Mouse (Mus musculus): ENCODE results near the gene Ccdc62. TPM values are rescaled to one million over a fixed set of nuclear protein-coding genes. Genes with fewer than 3 reads are reported as not detected.
A peak's percentile ranks its signal among the peaks of the same experiment; 100 is the strongest.

Gene Ccdc62
- polyA plus RNA-seq, 1 experiment from 2014 or later = 3.4 TPM

DNA sequence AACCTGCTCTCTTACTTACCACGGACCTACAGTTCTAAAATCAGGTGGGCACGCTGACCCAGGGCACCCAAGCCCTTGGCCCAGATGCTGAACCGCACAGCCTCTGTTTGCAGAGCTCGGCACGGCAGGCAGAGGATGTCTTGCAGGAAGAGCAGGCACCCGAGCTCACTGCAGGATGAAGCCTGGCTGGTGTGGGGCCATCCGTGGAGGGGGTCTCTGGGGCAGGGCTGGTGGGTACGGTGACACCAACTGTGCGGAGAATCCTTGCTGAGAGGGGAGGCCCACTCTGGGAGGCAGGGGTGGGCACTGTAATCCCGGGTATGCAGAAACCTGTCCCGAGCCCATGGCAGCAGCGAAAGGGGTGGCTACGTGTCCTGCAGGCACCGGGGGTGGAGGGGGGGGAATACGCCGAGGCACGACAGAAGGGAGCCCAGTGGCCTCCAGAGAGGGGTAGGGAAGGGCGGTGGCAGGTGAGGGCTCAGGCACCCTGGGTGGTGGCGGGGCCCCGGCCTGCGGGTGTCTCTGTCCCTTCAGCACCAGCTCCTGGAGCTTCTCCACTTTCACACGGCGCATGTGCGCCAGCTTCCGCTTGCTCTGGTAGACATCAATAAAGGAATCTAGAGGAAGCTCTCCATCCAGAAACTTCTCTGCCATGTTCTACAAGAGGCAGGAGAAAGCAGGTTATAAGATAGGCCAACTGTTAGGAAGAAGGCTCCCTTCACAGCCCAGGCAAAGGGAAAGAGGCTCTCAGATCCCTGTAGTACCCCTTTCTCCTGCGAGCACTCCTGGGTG lies 75.8 kb downstream of the Ccdc62 start:
- Histone ChIP-seq H3K36me3 (peaks cover 87% of the 10 kb centered on the region), H3K4me3 (no peak overlapping the region), H3K27me3 (replicated peaks) (no peaks in the 10 kb centered on the region), H3K9me3 (replicated peaks) (no peaks in the 10 kb centered on the region), H3K27ac (peak overlapping the region; percentile 29; the same call in 1 of the 2 replicates), H3K9ac (no peak overlapping the region), H3K4me1 (peaks cover 34% of the 10 kb centered on the region), H3K4me2 (no peak overlapping the region)
- 88% methylated on average over 26 of the region's 26 CpGs for WGBS (ENCODE audit: insufficient replicate concordance)
- ATAC-seq = no peak

GRCm38 (mm10) chr5:124006891-124007491 lies 76.5 kb downstream of the Ccdc62 start:
- Histone ChIP-seq H3K4me2 (no peak overlapping the region), H3K36me3 (peaks cover 81% of the 10 kb centered on the region), H3K9me3 (replicated peaks) (no peaks in the 10 kb centered on the region), H3K27me3 (replicated peaks) (no peaks in the 10 kb centered on the region), H3K9ac (no peak overlapping the region), H3K4me1 (peaks cover 38% of the 10 kb centered on the region), H3K4me3 (no peak overlapping the region), H3K27ac (peak overlapping the region; percentile 29; the same call in 1 of the 2 replicates)
- WGBS (ENCODE audit: insufficient replicate concordance) = 89% methylated on average over 17 of the region's 17 CpGs
- ATAC-seq = no peak

GRCm38 (mm10) chr5:124010077-124010476 lies 79.6 kb downstream of the Ccdc62 start:
- peak; percentile 83 for ATAC-seq
- Histone ChIP-seq H3K9me3 (replicated peaks) (no peaks in the 10 kb centered on the region), H3K4me1 (peaks cover 60% of the 10 kb centered on the region), H3K9ac (peak overlapping the region; percentile 52), H3K36me3 (peaks cover 55% of the 10 kb centered on the region), H3K4me3 (peak overlapping the region; percentile 34; the same call in 1 of the 2 replicates), H3K4me2 (peak overlapping the region; percentile 67), H3K27ac (peak overlapping the region; percentile 85), H3K27me3 (replicated peaks) (no peaks in the 10 kb centered on the region)
- 30% methylated on average over 8 of the region's 8 CpGs for WGBS (ENCODE audit: insufficient replicate concordance)

- Histone ChIP-seq H3K4me3 (peak overlapping the region; percentile 34), H3K4me1 (peaks cover 68% of the 10 kb centered on the region), H3K36me3 (peaks cover 45% of the 10 kb centered on the region), H3K9me3 (replicated peaks) (no peaks in the 10 kb centered on the region), H3K9ac (peak overlapping the region; percentile 43), H3K27me3 (replicated peaks) (no peaks in the 10 kb centered on the region), H3K27ac (peak overlapping the region; percentile 85), H3K4me2 (peak overlapping the region; percentile 67)
- ATAC-seq = peak; percentile 76
- WGBS (ENCODE audit: insufficient replicate concordance) = 14% methylated on average over 19 of the region's 19 CpGs
These were observed 80.6 kb downstream of the Ccdc62 start for GRCm38 (mm10) chr5:124010910-124011655.

DNA sequence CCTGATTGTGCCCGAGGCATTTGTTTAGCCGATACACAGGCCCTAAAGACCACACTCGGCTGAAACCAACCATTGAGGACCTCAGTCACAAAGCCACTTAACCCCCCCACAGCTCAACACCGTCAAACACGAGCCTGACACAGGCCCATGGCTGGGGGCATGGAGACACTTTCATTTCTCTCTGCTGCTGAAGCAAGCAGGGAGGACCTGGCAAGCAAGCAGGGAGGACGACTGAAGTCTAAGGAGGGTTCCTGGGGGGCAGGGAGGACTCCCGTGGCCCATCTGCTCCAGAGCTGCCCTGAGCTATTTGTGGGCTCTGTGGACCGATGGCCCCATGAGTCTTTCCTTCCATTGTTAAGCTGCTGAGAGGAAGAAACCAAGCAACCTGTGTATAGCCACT lies 81.4 kb downstream of the Ccdc62 start:
- Histone ChIP-seq H3K27me3 (replicated peaks) (no peaks in the 10 kb centered on the region), H3K9me3 (replicated peaks) (no peaks in the 10 kb centered on the region), H3K36me3 (peaks cover 39% of the 10 kb centered on the region), H3K9ac (peak overlapping the region; percentile 45), H3K4me2 (peak overlapping the region; percentile 67), H3K4me1 (peaks cover 76% of the 10 kb centered on the region), H3K4me3 (no peak overlapping the region), H3K27ac (peak overlapping the region; percentile 85)
- no peak for ATAC-seq
- 28% methylated on average over 8 of the region's 8 CpGs for WGBS (ENCODE audit: insufficient replicate concordance)

GRCm38 (mm10) chr5:124012885-124013284 lies 82.4 kb downstream of the Ccdc62 start:
- Histone ChIP-seq H3K9ac (no peak overlapping the region), H3K27me3 (replicated peaks) (no peaks in the 10 kb centered on the region), H3K4me3 (no peak overlapping the region), H3K4me2 (peak overlapping the region; percentile 11; the same call in 1 of the 2 replicates), H3K27ac (peak overlapping the region; percentile 85), H3K36me3 (peaks cover 32% of the 10 kb centered on the region), H3K9me3 (replicated peaks) (no peaks in the 10 kb centered on the region), H3K4me1 (peaks cover 86% of the 10 kb centered on the region)
- WGBS (ENCODE audit: insufficient replicate concordance) = 31% methylated on average over 10 of the region's 10 CpGs
- no peak for ATAC-seq

GRCm38 (mm10) chr5:124013747-124014146 lies 83.3 kb downstream of the Ccdc62 start:
- 61% methylated on average over 16 of the region's 16 CpGs for WGBS (ENCODE audit: insufficient replicate concordance)
- H3K27me3 ChIP-seq (replicated peaks) = no peaks in the 10 kb centered on the region
- peaks cover 95% of the 10 kb centered on the region for H3K4me1 ChIP-seq
- peaks cover 25% of the 10 kb centered on the region for H3K36me3 ChIP-seq
- ATAC-seq = no peak
- H3K9ac ChIP-seq = no peak overlapping the region
- H3K27ac ChIP-seq = no peak overlapping the region
- no peak overlapping the region for H3K4me3 ChIP-seq
- no peak overlapping the region for H3K4me2 ChIP-seq
- no peaks in the 10 kb centered on the region for H3K9me3 ChIP-seq (replicated peaks)

DNA sequence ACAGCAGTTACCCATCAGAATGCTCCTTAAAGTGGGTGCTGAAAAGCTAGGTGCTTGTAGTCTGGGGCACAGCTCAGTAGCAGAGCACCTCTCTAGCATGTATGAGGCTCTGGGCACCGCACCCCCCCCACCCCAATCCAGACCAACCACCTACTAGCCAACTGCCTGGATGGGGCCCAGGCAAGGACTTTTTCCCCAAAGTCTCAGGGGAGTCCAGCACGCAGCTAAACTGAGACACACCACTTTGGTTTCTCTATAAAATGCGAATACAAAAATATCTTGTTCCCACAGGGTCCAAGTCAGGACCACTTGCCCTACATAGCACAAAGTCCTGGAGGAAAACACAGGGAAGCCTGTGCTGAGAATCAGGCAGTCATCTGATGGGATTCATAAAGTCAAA lies 83.7 kb downstream of the Ccdc62 start:
- no peak for ATAC-seq
- Histone ChIP-seq H3K36me3 (peaks cover 21% of the 10 kb centered on the region), H3K9me3 (replicated peaks) (no peaks in the 10 kb centered on the region), H3K27ac (no peak overlapping the region), H3K9ac (no peak overlapping the region), H3K27me3 (replicated peaks) (no peaks in the 10 kb centered on the region), H3K4me3 (no peak overlapping the region), H3K4me1 (peaks cover 99% of the 10 kb centered on the region), H3K4me2 (no peak overlapping the region)
- 88% methylated on average over 3 of the region's 3 CpGs for WGBS (ENCODE audit: insufficient replicate concordance)

- H3K36me3 ChIP-seq = peaks cover 15% of the 10 kb centered on the region
- no peak overlapping the region for H3K4me2 ChIP-seq
- no peak overlapping the region for H3K9ac ChIP-seq
- H3K9me3 ChIP-seq (replicated peaks) = no peaks in the 10 kb centered on the region
- 59% methylated on average over 11 of the region's 11 CpGs for WGBS (ENCODE audit: insufficient replicate concordance)
- ATAC-seq = no peak
- no peak overlapping the region for H3K4me3 ChIP-seq
- peak overlapping the region; percentile 36; the same call in 1 of the 2 replicates for H3K27ac ChIP-seq
- H3K4me1 ChIP-seq = peaks cover 99% of the 10 kb centered on the region
- H3K27me3 ChIP-seq (replicated peaks) = no peaks in the 10 kb centered on the region
These were observed 84.3 kb downstream of the Ccdc62 start for GRCm38 (mm10) chr5:124014791-124015251.

DNA sequence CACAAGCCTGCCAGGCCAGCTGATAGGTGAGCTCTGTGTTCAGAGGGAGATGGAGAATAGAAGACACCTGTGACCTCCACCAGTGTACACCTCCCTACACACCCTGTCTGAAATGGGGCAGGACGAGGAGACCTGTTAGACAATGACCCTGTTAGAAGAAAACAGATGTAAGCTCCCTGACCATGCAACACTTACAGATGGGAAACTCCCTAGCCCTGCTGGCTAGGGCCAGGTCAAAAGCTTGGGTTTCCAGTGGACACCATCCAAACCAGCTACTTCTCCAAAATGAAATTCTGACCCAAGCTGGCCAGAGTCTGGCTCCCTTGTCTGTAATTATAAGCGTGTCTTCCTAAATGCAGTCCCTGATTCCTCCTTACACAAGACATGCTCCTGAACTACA lies 85.2 kb downstream of the Ccdc62 start:
- H3K27ac ChIP-seq = peak overlapping the region; percentile 27; the same call in 1 of the 2 replicates

DNA sequence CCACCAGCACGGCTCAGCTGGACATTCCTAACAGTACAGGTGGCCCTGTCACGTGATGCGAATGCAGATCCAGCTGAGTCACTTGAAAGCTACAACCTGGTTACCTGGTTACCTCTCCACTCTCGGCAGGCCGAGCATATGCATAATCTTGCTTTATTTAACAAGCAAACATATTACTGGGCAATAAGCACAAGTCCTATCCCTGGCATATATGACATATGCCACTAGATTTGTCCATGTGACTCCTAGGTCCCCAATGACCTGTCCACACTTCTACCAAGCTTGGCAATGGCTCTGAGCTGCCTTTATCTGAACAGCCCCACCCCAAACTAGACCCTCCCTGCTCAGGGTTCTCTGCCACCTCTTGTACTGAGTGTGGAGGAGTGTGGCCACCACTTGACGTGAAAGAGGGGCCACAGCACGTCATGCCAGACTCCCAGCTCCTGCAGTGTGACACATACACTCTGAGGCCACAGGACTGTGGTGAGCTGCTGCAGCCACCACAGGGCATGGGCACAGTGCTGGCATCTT lies 85.9 kb downstream of the Ccdc62 start:
- H3K9me3 ChIP-seq (replicated peaks) = no peaks in the 10 kb centered on the region
- no peak overlapping the region for H3K4me3 ChIP-seq
- peaks cover 12% of the 10 kb centered on the region for H3K36me3 ChIP-seq
- WGBS (ENCODE audit: insufficient replicate concordance) = 65% methylated on average over 7 of the region's 7 CpGs
- peaks cover 98% of the 10 kb centered on the region for H3K4me1 ChIP-seq
- 0 out of 2 replicates have a peak, but pooled peaks have one; percentile 27 for ATAC-seq
- H3K27me3 ChIP-seq (replicated peaks) = no peaks in the 10 kb centered on the region
- H3K27ac ChIP-seq = peak overlapping the region; percentile 27; the same call in 1 of the 2 replicates
- H3K9ac ChIP-seq = peak overlapping the region; percentile 8; the same call in 1 of the 2 replicates
- peak overlapping the region; percentile 18; the same call in 1 of the 2 replicates for H3K4me2 ChIP-seq

More for the DNA sequence above, 85.2 kb downstream of the Ccdc62 start:
- ATAC-seq = no peak
- Histone ChIP-seq H3K4me3 (no peak overlapping the region), H3K4me2 (no peak overlapping the region), H3K9me3 (replicated peaks) (no peaks in the 10 kb centered on the region), H3K4me1 (peaks cover 98% of the 10 kb centered on the region), H3K36me3 (peaks cover 7% of the 10 kb centered on the region; the same call in 1 of the 2 replicates), H3K9ac (no peak overlapping the region), H3K27me3 (replicated peaks) (no peaks in the 10 kb centered on the region)
- 86% methylated on average over 2 of the region's 2 CpGs for WGBS (ENCODE audit: insufficient replicate concordance)

Measured in liver, embryonic 12.5 days (tissue).